Mouse (Mus musculus) lung, embryonic 14.5 days (tissue): Measurements from ENCODE around the gene Abhd14a. TPM values are rescaled to one million over a fixed set of nuclear protein-coding genes. Genes with fewer than 3 reads are reported as not detected.

Experiments
- ATAC-seq: fragments of 200-750 bp; cut with Nextera tagmentation; 2 replicates; pipeline ENCODE4 v1.8.0; 2017; ENCODE audit warnings: mild to moderate bottlenecking, moderate TSS enrichment, moderate library complexity; ENCODE audit not compliant: insufficient read depth
- DNase-seq: peaks from one replicate; pipeline ENCODE4 v3.0.0-alpha.2; 2015
- H3K27ac ChIP-seq: fragments of 300-500 bp; sonication (generic); 2 replicates; pipeline ENCODE4 v1.5.1; 2014; ENCODE audit warnings: low read depth, mild to moderate bottlenecking, moderate library complexity
- H3K27me3 ChIP-seq: fragments of 300-500 bp; sonication (generic); 2 replicates; pipeline ENCODE4 v1.6.1; 2014; ENCODE audit warnings: low read length, control low read depth; ENCODE audit not compliant: insufficient read depth
- H3K36me3 ChIP-seq: fragments of 300-500 bp; sonication (generic); 2 replicates; pipeline ENCODE4 v1.6.1; 2014; ENCODE audit warnings: control low read depth; ENCODE audit not compliant: insufficient read depth
- H3K4me1 ChIP-seq: fragments of 300-500 bp; sonication (generic); 2 replicates; pipeline ENCODE4 v1.6.1; 2014; ENCODE audit warnings: antibody characterized with exemption, control low read depth; ENCODE audit not compliant: insufficient read depth
- H3K4me2 ChIP-seq: fragments of 300-500 bp; sonication (generic); 2 replicates; pipeline ENCODE4 v1.6.1; 2014; ENCODE audit warnings: mild to moderate bottlenecking
- H3K4me3 ChIP-seq: fragments of 300-500 bp; sonication (generic); 2 replicates; pipeline ENCODE4 v1.5.1; 2014; ENCODE audit warnings: low read depth, low read length
- H3K9ac ChIP-seq: fragments of 300-500 bp; sonication (generic); 2 replicates; pipeline ENCODE4 v1.6.1; 2014
- H3K9me3 ChIP-seq: fragments of 300-500 bp; sonication (generic); 2 replicates; pipeline ENCODE4 v1.6.1; 2016; ENCODE audit warnings: low read depth, low read length, control low read depth
- CTCF ChIP-seq: IDR thresholded peaks from 2 replicates; pipeline ENCODE4 v1.5.1; 2016; ENCODE audit warnings: antibody characterized with exemption, low read depth
- WGBS: fragments of 180-500 bp; shearing (Covaris S2); extraction: QIAGEN DNeasy Blood & Tissue Kit; methylation state at CpG from one replicate; pipeline ENCODE4 v1.1.7; 2014; 5-methylcytosine and 5-hydroxymethylcytosine counted together
- polyA plus RNA-seq: library from polyadenylated mRNA; unstranded; fragments of >200 nt; fragmentation: Nextera tagmentation; extraction: Ambion mirVana; gene quantifications from 2 replicates; pipeline ENCODE4 v1.2.1, GENCODE M21; 2014

The Abhd14a gene
- polyA plus RNA-seq, 1 experiment from 2014 or later = 48.4 TPM

GRCm38 (mm10) chr9:106421865-106422160 is 25.7 kb downstream of the Abhd14a start:
- H3K9ac ChIP-seq = no peak overlapping the region

GRCm38 (mm10) chr9:106421033-106421864 is 26.2 kb downstream of the Abhd14a start:
- ATAC-seq (peak; percentile 29; the same call in 1 of the 2 replicates), DNase-seq (no peak)
- H3K36me3 ChIP-seq = no peaks in the 10 kb centered on the region
- H3K4me2 ChIP-seq = peak overlapping the region; percentile 51
- no peaks in the 10 kb centered on the region for H3K9me3 ChIP-seq
- WGBS = 9% methylated on average over 18 of the region's 18 CpGs
- no peak for TF ChIP-seq CTCF
- H3K9ac ChIP-seq = no peak overlapping the region
- H3K4me3 ChIP-seq = no peak overlapping the region
- H3K27ac ChIP-seq = no peak overlapping the region
- no peaks in the 10 kb centered on the region for H3K27me3 ChIP-seq
- H3K4me1 ChIP-seq = peaks cover 15% of the 10 kb centered on the region

More at GRCm38 (mm10) chr9:106421865-106422160, 25.7 kb downstream of the Abhd14a start:
- Histone ChIP-seq H3K4me3 (no peak overlapping the region), H3K36me3 (no peaks in the 10 kb centered on the region), H3K4me2 (peak overlapping the region; percentile 51), H3K9me3 (no peaks in the 10 kb centered on the region), H3K4me1 (peaks cover 15% of the 10 kb centered on the region), H3K27ac (no peak overlapping the region), H3K27me3 (no peaks in the 10 kb centered on the region)
- DNase-seq (peak; percentile 97), ATAC-seq (peak; percentile 74)
- WGBS = 0% methylated on average over 3 of the region's 3 CpGs
- TF ChIP-seq CTCF = peak; percentile 98

GRCm38 (mm10) chr9:106420608-106421007 is 26.9 kb downstream of the Abhd14a start:
- DNase-seq (no peak), ATAC-seq (no peak)
- no peaks in the 10 kb centered on the region for H3K36me3 ChIP-seq
- no peaks in the 10 kb centered on the region for H3K9me3 ChIP-seq
- H3K27me3 ChIP-seq = no peaks in the 10 kb centered on the region
- WGBS = 12% methylated on average over 2 of the region's 2 CpGs
- 0 out of 2 replicates have a peak overlapping the region, but pooled peaks have one; percentile 2 for H3K9ac ChIP-seq
- H3K4me3 ChIP-seq = no peak overlapping the region
- H3K4me1 ChIP-seq = peaks cover 15% of the 10 kb centered on the region
- no peak overlapping the region for H3K27ac ChIP-seq
- no peak overlapping the region; the same call in 1 of the 2 replicates for H3K4me2 ChIP-seq
- no peak for TF ChIP-seq CTCF

- peak; percentile 94 for DNase-seq
- Histone ChIP-seq H3K9ac (peak overlapping the region; percentile 18; the same call in 1 of the 2 replicates), H3K27ac (peak overlapping the region; percentile 46; the same call in 1 of the 2 replicates), H3K36me3 (no peaks in the 10 kb centered on the region), H3K27me3 (no peaks in the 10 kb centered on the region), H3K9me3 (no peaks in the 10 kb centered on the region), H3K4me2 (peak overlapping the region; percentile 70), H3K4me1 (peaks cover 15% of the 10 kb centered on the region), H3K4me3 (peak overlapping the region; percentile 31)
- WGBS = 14% methylated on average over 29 of the region's 29 CpGs
- TF ChIP-seq CTCF = peak; percentile 57
- peak; percentile 74 for ATAC-seq
Measured at GRCm38 (mm10) chr9:106417841-106418625, 29.4 kb downstream of the Abhd14a start.

- 77% methylated on average over 6 of the region's 6 CpGs for WGBS
Measured at GRCm38 (mm10) chr9:106416826-106417225, 30.7 kb downstream of the Abhd14a start.

GRCm38 (mm10) chr9:106413606-106414005 is 33.9 kb downstream of the Abhd14a start:
- no peaks in the 10 kb centered on the region for H3K27me3 ChIP-seq
- no peak overlapping the region for H3K4me2 ChIP-seq
- ATAC-seq = no peak
- no peaks in the 10 kb centered on the region for H3K9me3 ChIP-seq
- H3K36me3 ChIP-seq = no peaks in the 10 kb centered on the region
- H3K9ac ChIP-seq = no peak overlapping the region
- WGBS = 70% methylated on average over 5 of the region's 5 CpGs
- H3K4me1 ChIP-seq = peaks cover 11% of the 10 kb centered on the region; the same call in 1 of the 2 replicates
- no peak overlapping the region for H3K27ac ChIP-seq
- no peak for DNase-seq
- TF ChIP-seq CTCF = no peak
- H3K4me3 ChIP-seq = no peak overlapping the region

More at GRCm38 (mm10) chr9:106416826-106417225, 30.7 kb downstream of the Abhd14a start:
- no peak overlapping the region for H3K4me2 ChIP-seq
- no peaks in the 10 kb centered on the region for H3K27me3 ChIP-seq
- ATAC-seq (no peak), DNase-seq (no peak)
- no peaks in the 10 kb centered on the region for H3K9me3 ChIP-seq
- no peak overlapping the region for H3K4me3 ChIP-seq
- H3K36me3 ChIP-seq = no peaks in the 10 kb centered on the region
- peaks cover 15% of the 10 kb centered on the region for H3K4me1 ChIP-seq
- no peak overlapping the region for H3K27ac ChIP-seq
- TF ChIP-seq CTCF = no peak
- H3K9ac ChIP-seq = no peak overlapping the region

GRCm38 (mm10) chr9:106412210-106412609 is 35.3 kb downstream of the Abhd14a start:
- 75% methylated on average over 3 of the region's 3 CpGs for WGBS
- no peak overlapping the region for H3K4me3 ChIP-seq
- H3K9me3 ChIP-seq = no peaks in the 10 kb centered on the region
- no peak overlapping the region for H3K9ac ChIP-seq
- H3K4me1 ChIP-seq = no peaks in the 10 kb centered on the region; the same call in 1 of the 2 replicates
- H3K27me3 ChIP-seq = no peaks in the 10 kb centered on the region
- no peak overlapping the region for H3K27ac ChIP-seq
- H3K4me2 ChIP-seq = no peak overlapping the region
- H3K36me3 ChIP-seq = no peaks in the 10 kb centered on the region
- no peak for TF ChIP-seq CTCF
- ATAC-seq (no peak), DNase-seq (no peak)
